Mouse (Mus musculus) forebrain, embryonic 11.5 days (tissue): ENCODE results near the gene Vegfa. TPM values are rescaled to one million over a fixed set of nuclear protein-coding genes. Genes with fewer than 3 reads are reported as not detected.

ENCODE experiments used
- ATAC-seq: fragments of 200-750 bp; cut with Nextera tagmentation; replicated peaks from 2 replicates; pipeline ENCODE4 v1.8.0; 2017; ENCODE audit warnings: moderate TSS enrichment; ENCODE audit not compliant: low FRiP score
- DNase-seq: peaks from one replicate; pipeline ENCODE4 v3.0.0-alpha.2; 2017; ENCODE audit warnings: low spot score
- H3K27ac ChIP-seq: fragments of 300-500 bp; sonication (generic); 2 replicates; pipeline ENCODE4 v1.5.1; 2014; ENCODE audit warnings: low read depth, low read length
- H3K27me3 ChIP-seq: fragments of 300-500 bp; sonication (generic); 2 replicates; pipeline ENCODE4 v1.6.1; 2014; ENCODE audit warnings: mild to moderate bottlenecking, low read length, mixed read lengths; ENCODE audit not compliant: control insufficient read depth, insufficient read depth
- H3K36me3 ChIP-seq: fragments of 300-500 bp; sonication (generic); 2 replicates; pipeline ENCODE4 v1.6.1; 2014; ENCODE audit warnings: mild to moderate bottlenecking, low read length, moderate library complexity, mixed read lengths; ENCODE audit not compliant: control insufficient read depth, insufficient read depth
- H3K4me1 ChIP-seq: fragments of 300-500 bp; sonication (generic); replicated peaks from 2 replicates; pipeline ENCODE4 v1.6.1; 2014; ENCODE audit warnings: low read length, mixed read lengths; ENCODE audit not compliant: control insufficient read depth, insufficient read depth
- H3K4me2 ChIP-seq: fragments of 300-500 bp; sonication (generic); 2 replicates; pipeline ENCODE4 v1.6.1; 2014; ENCODE audit warnings: low read depth, mild to moderate bottlenecking, low read length, moderate library complexity, mixed read lengths; ENCODE audit not compliant: severe bottlenecking
- H3K4me3 ChIP-seq: fragments of 300-500 bp; sonication (generic); 2 replicates; pipeline ENCODE4 v1.5.1; 2014; ENCODE audit warnings: low read depth, low read length
- H3K9ac ChIP-seq: fragments of 300-500 bp; sonication (generic); 2 replicates; pipeline ENCODE4 v1.6.1; 2014; ENCODE audit warnings: low read length
- H3K9me3 ChIP-seq: fragments of 300-500 bp; sonication (generic); 2 replicates; pipeline ENCODE4 v1.6.1; 2016; ENCODE audit warnings: low read length, mixed read lengths; ENCODE audit not compliant: control insufficient read depth
- WGBS: fragments of 180-500 bp; shearing (Covaris S2); extraction: QIAGEN DNeasy Blood & Tissue Kit; methylation state at CpG from one replicate; pipeline ENCODE4 v1.1.7; 2014; 5-methylcytosine and 5-hydroxymethylcytosine counted together
- polyA plus RNA-seq: library from polyadenylated mRNA; unstranded; fragments of >200 nt; fragmentation: Nextera tagmentation; extraction: Ambion mirVana; gene quantifications from 2 replicates; pipeline ENCODE4 v1.2.1, GENCODE M21; 2014

Vegfa gene
- polyA plus RNA-seq, 1 experiment from 2014 or later, result 2.9 TPM

- Histone ChIP-seq H3K9me3 (no peaks in the 10 kb centered on the region), H3K4me3 (peak overlapping the region; percentile 27), H3K9ac (peak overlapping the region; percentile 63), H3K27ac (peak overlapping the region; percentile 84), H3K4me2 (peak overlapping the region; percentile 86), H3K4me1 (peaks cover 23% of the 10 kb centered on the region), H3K36me3 (no peaks in the 10 kb centered on the region; the same call in 1 of the 2 replicates), H3K27me3 (no peaks in the 10 kb centered on the region)
- DNase-seq (peak; percentile 89), ATAC-seq (peak; percentile 34)
- 18% methylated on average over 16 of the region's 16 CpGs for WGBS
Observed at GRCm38 (mm10) chr17:46027066-46027917, 4.9 kb downstream of the Vegfa start.

GRCm38 (mm10) chr17:46025927-46026668, 6.1 kb downstream of the Vegfa start:
- no peaks in the 10 kb centered on the region for H3K9me3 ChIP-seq
- no peak overlapping the region for H3K9ac ChIP-seq
- no peak overlapping the region for H3K4me3 ChIP-seq
- no peak for DNase-seq
- no peak overlapping the region for H3K27ac ChIP-seq
- H3K36me3 ChIP-seq, result peaks cover 6% of the 10 kb centered on the region
- peaks cover 23% of the 10 kb centered on the region for H3K4me1 ChIP-seq
- no peak overlapping the region for H3K4me2 ChIP-seq
- ATAC-seq, result no peak
- 90% methylated on average over 11 of the region's 11 CpGs for WGBS
- H3K27me3 ChIP-seq, result no peaks in the 10 kb centered on the region

GRCm38 (mm10) chr17:46025207-46025606, 7.0 kb downstream of the Vegfa start:
- H3K4me3 ChIP-seq, result no peak overlapping the region
- no peaks in the 10 kb centered on the region for H3K27me3 ChIP-seq
- DNase-seq (no peak), ATAC-seq (no peak)
- no peak overlapping the region for H3K4me2 ChIP-seq
- no peak overlapping the region for H3K27ac ChIP-seq
- WGBS, result 94% methylated on average over 15 of the region's 15 CpGs
- H3K9ac ChIP-seq, result no peak overlapping the region
- H3K9me3 ChIP-seq, result no peaks in the 10 kb centered on the region
- peaks cover 6% of the 10 kb centered on the region for H3K36me3 ChIP-seq
- peaks cover 23% of the 10 kb centered on the region for H3K4me1 ChIP-seq

GRCm38 (mm10) chr17:46024192-46024591, 8.0 kb downstream of the Vegfa start:
- DNase-seq (no peak), ATAC-seq (no peak)
- Histone ChIP-seq H3K9me3 (no peaks in the 10 kb centered on the region), H3K27ac (no peak overlapping the region), H3K27me3 (no peaks in the 10 kb centered on the region), H3K9ac (no peak overlapping the region), H3K4me2 (no peak overlapping the region), H3K36me3 (peaks cover 6% of the 10 kb centered on the region), H3K4me3 (no peak overlapping the region), H3K4me1 (peaks cover 18% of the 10 kb centered on the region)
- 93% methylated on average over 5 of the region's 5 CpGs for WGBS

DNA sequence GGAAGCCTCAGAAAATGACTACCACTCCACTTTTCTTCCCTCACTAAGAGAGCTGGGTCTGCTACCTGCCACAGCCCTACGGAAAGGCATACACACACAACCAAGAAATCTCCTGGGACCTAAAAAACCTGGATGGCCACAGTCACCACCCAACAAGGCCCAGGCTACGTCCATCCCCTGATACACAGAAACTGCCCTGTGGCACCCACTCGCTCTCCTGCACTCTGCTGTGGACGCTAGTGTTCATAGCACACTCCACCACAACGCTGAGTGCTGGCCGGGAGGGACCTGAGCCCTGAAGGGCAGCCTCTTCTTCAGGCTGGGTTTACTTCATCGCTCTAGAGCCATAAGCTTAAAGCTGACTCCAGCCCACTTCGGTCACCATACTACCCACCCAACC, 8.6 kb downstream of the Vegfa start:
- no peak overlapping the region for H3K27ac ChIP-seq
- H3K4me2 ChIP-seq, result no peak overlapping the region
- peaks cover 11% of the 10 kb centered on the region for H3K4me1 ChIP-seq
- WGBS, result 97% methylated on average over 8 of the region's 8 CpGs
- H3K4me3 ChIP-seq, result no peak overlapping the region
- DNase-seq, result no peak
- ATAC-seq, result no peak
- H3K9ac ChIP-seq, result no peak overlapping the region
- peaks cover 6% of the 10 kb centered on the region for H3K36me3 ChIP-seq
- no peaks in the 10 kb centered on the region for H3K9me3 ChIP-seq
- H3K27me3 ChIP-seq, result no peaks in the 10 kb centered on the region

DNA sequence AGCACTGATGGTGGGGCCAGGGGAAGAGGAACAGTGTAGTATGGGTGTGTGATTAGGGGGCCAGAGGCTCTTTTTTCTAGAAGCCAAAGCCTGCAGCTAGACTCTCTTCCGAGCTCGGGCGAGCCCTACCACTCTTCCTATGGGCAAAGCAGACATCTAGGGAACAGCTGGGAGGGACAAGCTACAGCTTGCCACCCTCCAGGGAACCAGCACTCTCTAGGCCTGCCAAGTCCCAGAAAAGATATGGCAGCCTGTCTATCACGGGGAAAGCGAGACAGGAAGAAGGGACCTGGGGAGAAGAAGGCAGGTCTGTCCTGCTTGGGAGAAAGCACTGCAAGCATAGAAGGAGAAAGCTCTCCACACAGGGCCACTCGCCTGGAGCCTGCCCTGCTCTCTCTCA, 9.2 kb downstream of the Vegfa start:
- Histone ChIP-seq H3K9ac (no peak overlapping the region), H3K9me3 (no peaks in the 10 kb centered on the region), H3K4me1 (peaks cover 9% of the 10 kb centered on the region), H3K27ac (no peak overlapping the region), H3K27me3 (no peaks in the 10 kb centered on the region), H3K4me3 (no peak overlapping the region), H3K4me2 (no peak overlapping the region), H3K36me3 (peaks cover 7% of the 10 kb centered on the region)
- 88% methylated on average over 6 of the region's 6 CpGs for WGBS
- no peak for DNase-seq
- no peak for ATAC-seq

DNA sequence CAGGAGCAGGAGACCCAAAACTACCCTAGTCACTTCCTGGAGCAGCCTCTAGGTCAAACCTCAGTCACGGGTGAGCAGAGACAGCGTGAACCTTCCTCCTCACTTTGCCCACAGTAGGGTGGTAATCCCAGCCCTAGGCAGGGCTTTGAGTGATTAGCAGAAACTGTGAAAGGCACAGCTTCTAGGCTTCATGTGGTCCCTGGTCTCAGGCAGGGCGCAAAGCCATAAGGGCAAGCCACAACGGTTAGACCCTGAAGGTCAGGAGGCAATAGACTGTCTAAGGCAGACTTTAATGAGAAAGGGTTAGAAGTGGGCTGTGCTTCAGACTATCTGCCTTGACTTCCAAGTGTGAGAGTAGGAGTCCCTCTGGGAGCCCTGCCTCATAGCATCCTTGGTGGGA, 9.7 kb downstream of the Vegfa start:
- H3K4me1 ChIP-seq, result peaks cover 6% of the 10 kb centered on the region
- DNase-seq (no peak), ATAC-seq (no peak)
- peaks cover 10% of the 10 kb centered on the region for H3K36me3 ChIP-seq
- H3K9me3 ChIP-seq, result no peaks in the 10 kb centered on the region
- H3K27me3 ChIP-seq, result no peaks in the 10 kb centered on the region
- H3K4me2 ChIP-seq, result no peak overlapping the region
- H3K4me3 ChIP-seq, result no peak overlapping the region
- H3K9ac ChIP-seq, result no peak overlapping the region
- WGBS, result 86% methylated on average over 4 of the region's 4 CpGs
- no peak overlapping the region for H3K27ac ChIP-seq

- no peak overlapping the region for H3K9ac ChIP-seq
- no peak overlapping the region for H3K27ac ChIP-seq
- H3K4me1 ChIP-seq, result no peaks in the 10 kb centered on the region
- no peak overlapping the region for H3K4me3 ChIP-seq
- H3K4me2 ChIP-seq, result no peak overlapping the region
- DNase-seq (no peak), ATAC-seq (no peak)
- H3K27me3 ChIP-seq, result no peaks in the 10 kb centered on the region
- 94% methylated on average over 9 of the region's 9 CpGs for WGBS
- H3K36me3 ChIP-seq, result peaks cover 10% of the 10 kb centered on the region
- no peaks in the 10 kb centered on the region for H3K9me3 ChIP-seq
Observed at GRCm38 (mm10) chr17:46021760-46022159, 10.4 kb downstream of the Vegfa start.
